Mouse (Mus musculus): ENCODE results near the gene Polr2f. TPM values are rescaled to one million over a fixed set of nuclear protein-coding genes. Genes with fewer than 3 reads are reported as not detected.

Polr2f gene
- 18.3 and 32.2 TPM in 2 replicates for polyA plus RNA-seq (2012; rRNA removed)

DNA sequence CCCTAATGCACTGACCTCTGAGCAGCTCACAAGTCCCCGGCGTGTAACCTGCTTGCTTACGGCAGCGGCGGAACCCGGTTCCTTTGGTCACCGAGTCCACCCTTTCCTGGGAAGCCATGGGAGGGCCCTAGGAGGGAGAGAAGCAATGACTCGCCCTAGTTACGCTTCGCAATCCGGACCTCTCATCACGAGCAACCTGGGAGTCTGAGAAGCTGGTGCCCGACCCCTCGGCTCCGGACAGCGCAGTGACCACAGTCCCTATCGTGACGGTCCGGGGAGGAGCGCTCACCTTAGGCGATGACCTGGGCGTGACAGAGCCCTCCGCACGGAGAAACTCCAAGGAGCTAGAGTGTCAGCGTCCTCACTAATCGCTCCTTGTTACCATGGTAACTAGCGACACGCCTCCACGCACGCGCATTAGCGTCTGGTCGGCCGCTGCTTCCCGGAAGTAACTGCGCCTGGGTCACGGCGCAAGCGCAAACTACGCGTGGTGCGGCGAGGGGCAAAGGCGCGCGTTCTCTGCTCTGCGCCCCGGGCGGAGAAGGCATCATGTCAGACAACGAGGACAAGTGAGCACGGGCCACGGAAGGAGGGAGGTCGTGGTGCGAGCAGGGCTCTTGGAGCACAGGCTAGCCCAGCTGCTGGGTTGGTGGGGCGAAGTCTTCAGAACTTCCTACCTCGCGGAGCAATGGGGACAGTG lies at the start of gene Polr2f, which contains the start of gene 1700088E04Rik:
Gene Polr2f (plus strand): TSS at position 144 of the 700 bp plus-strand sequence.
Gene 1700088E04Rik (minus strand): TSS at position 388 of the 700 bp plus-strand sequence.
- under 1% methylated on average over 57 of the region's 57 CpGs for WGBS
- Histone ChIP-seq H3K36me3 (ENCODE audit: control insufficient read depth, insufficient read depth, low read length) (peaks cover 10% of the 10 kb centered on the region), H3K27ac (ENCODE audit: insufficient read depth, low read depth, low read length) (no peak within 1 kb of the TSS; the same call in 1 of the 2 replicates), H3K27me3 (ENCODE audit: control insufficient read depth, insufficient read depth, low read length) (no peaks in the 10 kb centered on the region), H3K4me1 (ENCODE audit: control insufficient read depth, insufficient read depth, insufficient read length, low read length) (no peaks in the 10 kb centered on the region), H3K4me3 (ENCODE audit: low read depth, low read length) (peak within 1 kb of the TSS; percentile 77)
- peak; percentile 63; the same call in 1 of the 2 replicates for TF ChIP-seq POLR2A (IDR thresholded peaks at IDR 0.05; ENCODE audit: low read depth, low read length)
- no peak for TF ChIP-seq CTCF (IDR thresholded peaks at IDR 0.05; ENCODE audit: extremely low read depth, insufficient read length, insufficient replicate concordance, low read depth, low read length)

DNA sequence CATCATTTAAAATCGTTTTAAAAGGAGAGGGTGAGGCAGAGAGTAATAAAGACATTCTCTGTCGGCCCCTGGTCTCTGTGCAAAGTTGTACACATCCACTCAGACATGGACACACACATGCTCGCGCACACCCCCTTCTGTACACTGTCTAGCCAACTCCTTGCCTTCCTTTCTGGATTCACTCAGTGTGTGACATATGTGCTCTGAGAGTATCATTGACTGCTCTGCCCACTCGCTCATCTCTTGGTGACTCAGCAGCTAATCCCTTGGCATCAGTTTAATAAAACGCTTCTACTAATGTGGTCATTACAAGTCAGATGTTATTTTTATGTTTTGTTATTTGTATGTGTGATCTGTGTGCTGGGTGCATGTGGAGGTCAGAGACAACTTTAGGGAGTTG lies 48.5 kb upstream of the Polr2f start:
- peaks cover 63% of the 10 kb centered on the region for H3K36me3 ChIP-seq (ENCODE audit: control insufficient read depth, insufficient read depth, low read length)
- no peaks in the 10 kb centered on the region for H3K4me1 ChIP-seq (ENCODE audit: control insufficient read depth, insufficient read depth, insufficient read length, low read length)
- H3K4me3 ChIP-seq (ENCODE audit: low read depth, low read length) = no peak overlapping the region
- H3K27ac ChIP-seq (ENCODE audit: insufficient read depth, low read depth, low read length) = no peak overlapping the region
- 79% methylated on average over 6 of the region's 6 CpGs for WGBS
- TF ChIP-seq CTCF (IDR thresholded peaks at IDR 0.05; ENCODE audit: extremely low read depth, insufficient read length, insufficient replicate concordance, low read depth, low read length) = no peak
- no peak for TF ChIP-seq POLR2A (IDR thresholded peaks at IDR 0.05; ENCODE audit: low read depth, low read length)
- H3K27me3 ChIP-seq (ENCODE audit: control insufficient read depth, insufficient read depth, low read length) = no peaks in the 10 kb centered on the region

DNA sequence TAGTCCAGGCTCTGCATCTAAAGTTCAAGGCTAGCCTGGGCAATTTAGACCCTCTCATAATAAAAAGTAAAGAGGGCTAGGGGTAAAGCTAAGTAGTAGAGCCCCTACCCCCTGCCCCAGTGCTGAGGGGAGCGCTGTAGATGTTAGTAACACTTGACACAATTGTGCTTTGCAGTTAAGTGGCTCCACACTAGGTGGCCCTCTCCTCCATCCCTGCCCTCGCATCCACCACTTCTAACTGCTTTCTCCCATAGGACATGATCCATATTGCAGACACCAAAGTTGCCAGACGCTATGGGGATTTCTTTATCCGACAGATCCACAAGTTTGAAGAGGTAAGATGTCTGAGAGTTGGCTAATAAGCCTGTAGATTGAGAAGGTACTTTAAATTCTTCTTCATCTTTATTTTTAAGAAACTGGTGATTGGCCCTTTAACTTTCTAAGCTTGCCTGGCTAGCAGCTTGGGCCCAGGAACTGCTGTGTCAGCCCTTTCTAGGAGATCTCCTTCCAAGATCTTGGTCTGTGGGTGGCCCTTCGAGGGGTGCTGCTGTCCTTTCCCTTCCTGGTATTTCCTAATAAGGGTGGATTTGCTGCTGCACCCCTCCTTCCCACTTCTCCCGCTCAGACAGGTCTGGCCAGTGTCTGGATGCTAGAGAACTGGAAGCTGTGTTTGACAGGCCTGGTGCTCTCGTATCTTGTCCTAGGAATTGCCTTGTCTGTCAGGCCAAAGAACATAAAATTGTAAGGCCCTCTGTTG lies 47.5 kb upstream of the Polr2f start:
- Histone ChIP-seq H3K4me1 (ENCODE audit: control insufficient read depth, insufficient read depth, insufficient read length, low read length) (peaks cover 3% of the 10 kb centered on the region), H3K36me3 (ENCODE audit: control insufficient read depth, insufficient read depth, low read length) (peaks cover 57% of the 10 kb centered on the region), H3K27me3 (ENCODE audit: control insufficient read depth, insufficient read depth, low read length) (no peaks in the 10 kb centered on the region), H3K4me3 (ENCODE audit: low read depth, low read length) (no peak overlapping the region), H3K27ac (ENCODE audit: insufficient read depth, low read depth, low read length) (peak overlapping the region; percentile 20; the same call in 1 of the 2 replicates)
- peak; percentile 31; the same call in 1 of the 2 replicates for TF ChIP-seq CTCF (IDR thresholded peaks at IDR 0.05; ENCODE audit: extremely low read depth, insufficient read length, insufficient replicate concordance, low read depth, low read length)
- TF ChIP-seq POLR2A (IDR thresholded peaks at IDR 0.05; ENCODE audit: low read depth, low read length) = no peak
- WGBS = 67% methylated on average over 7 of the region's 7 CpGs

DNA sequence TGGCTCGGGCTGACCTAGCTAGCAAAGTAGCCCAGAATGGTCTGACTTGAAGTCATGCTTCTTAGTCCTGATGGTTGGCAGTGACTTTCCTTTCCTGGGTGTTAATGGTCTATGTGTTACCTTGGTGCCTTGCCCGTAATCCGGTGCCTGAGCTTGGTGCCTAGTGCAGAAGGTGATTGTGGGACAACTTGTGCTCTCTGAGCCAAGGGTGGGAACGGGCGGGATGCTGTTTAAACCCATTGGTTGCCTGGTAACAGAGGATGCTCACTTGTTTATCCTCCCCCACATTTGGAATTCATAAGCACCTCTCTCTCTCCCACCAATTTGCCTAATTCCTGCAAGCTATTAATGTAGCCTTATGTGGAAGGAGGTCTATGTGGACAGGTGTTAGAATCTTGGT lies 45.3 kb upstream of the Polr2f start:
- no peak for TF ChIP-seq POLR2A (IDR thresholded peaks at IDR 0.05; ENCODE audit: low read depth, low read length)
- Histone ChIP-seq H3K4me1 (ENCODE audit: control insufficient read depth, insufficient read depth, insufficient read length, low read length) (peaks cover 3% of the 10 kb centered on the region), H3K27me3 (ENCODE audit: control insufficient read depth, insufficient read depth, low read length) (no peaks in the 10 kb centered on the region), H3K27ac (ENCODE audit: insufficient read depth, low read depth, low read length) (no peak overlapping the region), H3K4me3 (ENCODE audit: low read depth, low read length) (no peak overlapping the region), H3K36me3 (ENCODE audit: control insufficient read depth, insufficient read depth, low read length) (peaks cover 41% of the 10 kb centered on the region)
- WGBS = 82% methylated on average over 5 of the region's 5 CpGs

DNA sequence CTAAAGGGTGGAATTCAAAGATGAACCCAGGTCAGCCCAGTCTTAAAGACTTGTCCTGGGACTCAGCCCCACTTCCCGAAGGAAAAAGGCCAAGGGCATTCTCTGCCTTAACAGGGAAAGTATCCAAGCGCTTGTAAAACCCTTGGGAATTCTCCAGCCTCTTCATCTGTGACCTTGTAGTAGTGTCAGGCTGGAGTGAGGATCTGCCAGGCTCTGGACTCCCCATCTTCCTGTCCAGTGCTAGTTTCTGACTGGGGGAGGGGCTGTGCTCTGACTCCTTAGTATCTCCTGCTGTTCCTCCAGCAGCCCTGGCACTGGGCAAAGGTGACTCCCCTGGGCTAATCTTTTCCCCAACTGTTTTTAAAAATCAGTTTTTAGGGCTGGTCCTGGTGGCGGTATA lies 44.3 kb upstream of the Polr2f start:
- no peaks in the 10 kb centered on the region for H3K27me3 ChIP-seq (ENCODE audit: control insufficient read depth, insufficient read depth, low read length)
- 59% methylated on average over 3 of the region's 3 CpGs for WGBS
- H3K36me3 ChIP-seq (ENCODE audit: control insufficient read depth, insufficient read depth, low read length) = peaks cover 30% of the 10 kb centered on the region
- H3K27ac ChIP-seq (ENCODE audit: insufficient read depth, low read depth, low read length) = peak overlapping the region; percentile 37; the same call in 1 of the 2 replicates
- TF ChIP-seq POLR2A (IDR thresholded peaks at IDR 0.05; ENCODE audit: low read depth, low read length) = no peak
- TF ChIP-seq CTCF (IDR thresholded peaks at IDR 0.05; ENCODE audit: extremely low read depth, insufficient read length, insufficient replicate concordance, low read depth, low read length) = no peak
- peaks cover 3% of the 10 kb centered on the region for H3K4me1 ChIP-seq (ENCODE audit: control insufficient read depth, insufficient read depth, insufficient read length, low read length)
- H3K4me3 ChIP-seq (ENCODE audit: low read depth, low read length) = no peak overlapping the region

DNA sequence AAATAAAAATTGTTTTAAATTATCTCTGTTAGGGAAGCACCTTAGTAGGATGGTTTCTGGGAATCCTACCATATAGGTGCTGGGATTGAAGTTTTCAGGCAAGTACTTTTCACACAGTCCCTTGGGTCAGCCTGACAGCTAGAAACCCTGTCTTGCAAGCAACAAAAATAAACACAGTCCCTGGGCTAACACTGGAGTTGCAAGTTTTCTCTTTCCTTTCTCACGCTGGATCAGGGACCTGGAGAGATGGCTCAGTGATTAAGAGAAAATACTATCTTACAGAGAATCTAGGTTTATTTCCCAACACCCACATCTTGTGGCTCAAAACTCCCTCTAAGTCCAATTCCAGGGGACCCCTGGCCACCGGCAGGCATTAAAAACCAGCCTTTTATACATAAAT lies 43.7 kb upstream of the Polr2f start:
- TF ChIP-seq POLR2A (IDR thresholded peaks at IDR 0.05; ENCODE audit: low read depth, low read length) (no peak), CTCF (IDR thresholded peaks at IDR 0.05; ENCODE audit: extremely low read depth, insufficient read length, insufficient replicate concordance, low read depth, low read length) (no peak)
- 22% methylated on average over 2 of the region's 2 CpGs for WGBS
- H3K27ac ChIP-seq (ENCODE audit: insufficient read depth, low read depth, low read length) = peak overlapping the region; percentile 50
- no peaks in the 10 kb centered on the region for H3K27me3 ChIP-seq (ENCODE audit: control insufficient read depth, insufficient read depth, low read length)
- H3K4me1 ChIP-seq (ENCODE audit: control insufficient read depth, insufficient read depth, insufficient read length, low read length) = peaks cover 3% of the 10 kb centered on the region
- peaks cover 27% of the 10 kb centered on the region for H3K36me3 ChIP-seq (ENCODE audit: control insufficient read depth, insufficient read depth, low read length)
- no peak overlapping the region for H3K4me3 ChIP-seq (ENCODE audit: low read depth, low read length)

DNA sequence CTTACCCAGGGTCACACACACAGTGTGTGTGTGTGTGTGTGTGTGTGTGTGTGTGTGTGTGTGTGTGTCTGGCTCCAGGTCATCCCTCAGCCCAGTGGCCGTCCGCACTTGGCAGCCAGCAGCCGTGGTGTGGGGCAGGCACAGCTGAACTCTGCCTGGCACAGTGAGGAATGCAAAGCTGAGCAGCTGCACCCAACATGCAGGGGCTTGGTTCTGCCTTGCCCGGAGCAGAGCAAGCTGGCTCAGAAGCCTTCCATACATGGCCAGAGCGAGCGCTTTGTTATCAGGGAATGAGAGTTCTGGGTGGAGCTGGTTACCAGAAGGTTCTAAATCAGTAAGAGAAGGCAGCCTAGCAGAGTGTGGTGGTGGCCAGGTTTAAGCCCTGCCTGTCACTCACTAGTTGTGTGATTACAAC lies 43.2 kb upstream of the Polr2f start:
- WGBS = 19% methylated on average over 6 of the region's 6 CpGs
- Histone ChIP-seq H3K27ac (ENCODE audit: insufficient read depth, low read depth, low read length) (peak overlapping the region; percentile 50), H3K4me3 (ENCODE audit: low read depth, low read length) (no peak overlapping the region), H3K36me3 (ENCODE audit: control insufficient read depth, insufficient read depth, low read length) (peaks cover 24% of the 10 kb centered on the region), H3K4me1 (ENCODE audit: control insufficient read depth, insufficient read depth, insufficient read length, low read length) (peaks cover 3% of the 10 kb centered on the region), H3K27me3 (ENCODE audit: control insufficient read depth, insufficient read depth, low read length) (no peaks in the 10 kb centered on the region)
- TF ChIP-seq CTCF (IDR thresholded peaks at IDR 0.05; ENCODE audit: extremely low read depth, insufficient read length, insufficient replicate concordance, low read depth, low read length) = no peak
- no peak for TF ChIP-seq POLR2A (IDR thresholded peaks at IDR 0.05; ENCODE audit: low read depth, low read length)
